Mouse (Mus musculus) midbrain, embryonic 13.5 days (tissue): ENCODE measurements around the gene Ptpre. TPM values are rescaled to one million over a fixed set of nuclear protein-coding genes. Genes with fewer than 3 reads are reported as not detected.
"Not testable (repeated sequence)": the region's sequence is repeated elsewhere in the genome, so short reads cannot be mapped to it uniquely, and the experiment has no call there.

Source experiments
- ATAC-seq: fragments of 200-750 bp; cut with Nextera tagmentation; 2 replicates; pipeline ENCODE4 v1.8.0; 2017; ENCODE audit warnings: mild to moderate bottlenecking, moderate TSS enrichment, moderate library complexity
- H3K27ac ChIP-seq: fragments of 300-500 bp; sonication (generic); 2 replicates; pipeline ENCODE4 v1.5.1; 2015; ENCODE audit warnings: inconsistent platforms, mild to moderate bottlenecking, moderate library complexity
- H3K27me3 ChIP-seq: fragments of 300-500 bp; sonication (generic); 2 replicates; pipeline ENCODE4 v1.6.1; 2015; ENCODE audit warnings: mild to moderate bottlenecking, inconsistent platforms
- H3K36me3 ChIP-seq: fragments of 300-500 bp; sonication (generic); 2 replicates; pipeline ENCODE4 v1.6.1; 2015; ENCODE audit warnings: mild to moderate bottlenecking, inconsistent platforms
- H3K4me1 ChIP-seq: fragments of 300-500 bp; sonication (generic); replicated peaks from 2 replicates; pipeline ENCODE4 v1.6.1; 2015; ENCODE audit warnings: inconsistent platforms
- H3K4me2 ChIP-seq: fragments of 300-500 bp; sonication (generic); replicated peaks from 2 replicates; pipeline ENCODE4 v1.6.1; 2015; ENCODE audit warnings: moderate library complexity, mild to moderate bottlenecking, inconsistent platforms
- H3K4me3 ChIP-seq: fragments of 300-500 bp; sonication (generic); replicated peaks from 2 replicates; pipeline ENCODE4 v1.5.1; 2015; ENCODE audit warnings: mild to moderate bottlenecking, inconsistent platforms
- H3K9ac ChIP-seq: fragments of 300-500 bp; sonication (generic); replicated peaks from 2 replicates; pipeline ENCODE4 v1.6.1; 2015; ENCODE audit warnings: mild to moderate bottlenecking, inconsistent platforms
- H3K9me3 ChIP-seq: fragments of 300-500 bp; sonication (generic); 2 replicates; pipeline ENCODE4 v1.6.1; 2016; ENCODE audit warnings: mild to moderate bottlenecking, inconsistent platforms
- WGBS: fragments of 180-500 bp; shearing (Covaris S2); methylation state at CpG from one replicate; pipeline ENCODE4 v1.1.7; 2015; 5-methylcytosine and 5-hydroxymethylcytosine counted together
- polyA plus RNA-seq: library from polyadenylated mRNA; unstranded; fragments of >200 nt; fragmentation: Nextera tagmentation; extraction: Ambion mirVana; gene quantifications from 2 replicates; pipeline ENCODE4 v1.2.1, GENCODE M21; 2015

The Ptpre gene
- polyA plus RNA-seq, 1 experiment from 2014 or later, result 3.7 TPM

DNA sequence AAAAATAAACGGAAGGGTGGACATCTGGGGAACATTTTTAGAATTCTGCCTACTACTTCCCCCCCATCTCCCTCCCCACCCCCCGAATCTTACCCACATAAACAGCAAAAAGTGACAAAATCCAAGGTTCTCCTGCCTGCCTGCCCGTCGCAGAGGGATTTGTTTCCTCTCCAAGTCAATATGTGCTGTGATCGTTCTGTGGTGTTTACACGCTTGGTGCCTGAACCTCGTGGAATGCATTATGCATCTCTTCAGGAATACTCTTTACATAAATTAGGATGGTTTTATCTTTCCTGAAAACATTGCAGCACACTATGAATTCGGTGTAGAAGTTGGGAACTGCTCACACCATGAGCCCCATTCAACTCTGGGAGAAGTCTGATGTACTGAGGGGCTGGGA is 26.7 kb downstream of the Ptpre start:
- WGBS, result 65% methylated on average over 8 of the region's 8 CpGs

DNA sequence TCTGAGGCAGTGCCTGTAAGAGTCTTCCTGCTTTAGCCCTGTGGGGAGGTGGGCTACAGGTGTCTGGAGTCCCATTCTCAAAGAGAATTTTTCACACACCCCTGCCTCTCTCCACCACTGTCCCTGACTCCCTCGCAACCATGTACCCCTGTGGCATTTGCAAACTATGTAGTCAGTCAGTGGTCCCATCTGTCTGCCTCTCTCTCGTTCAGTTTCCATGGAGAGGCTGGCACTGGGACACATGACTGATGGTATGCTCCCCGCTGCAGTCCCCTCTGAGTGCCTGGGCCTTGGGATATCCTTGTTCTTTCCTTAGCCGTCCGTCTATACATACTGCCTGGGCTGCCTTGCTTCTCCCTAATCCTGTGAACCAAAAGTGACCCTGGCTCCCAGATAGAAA is 28.7 kb downstream of the Ptpre start:
- Histone ChIP-seq H3K9me3 (no peaks in the 10 kb centered on the region; the same call in 1 of the 2 replicates), H3K9ac (no peak overlapping the region), H3K4me3 (no peak overlapping the region), H3K27me3 (no peaks in the 10 kb centered on the region), H3K27ac (no peak overlapping the region), H3K36me3 (0 out of 2 replicates have a peak, but pooled peaks cover 2% of the 10 kb centered on the region), H3K4me1 (no peaks in the 10 kb centered on the region; the same call in 1 of the 2 replicates), H3K4me2 (no peak overlapping the region)
- WGBS, result 78% methylated on average over 5 of the region's 5 CpGs
- ATAC-seq, result no peak

More for the DNA sequence above, 26.7 kb downstream of the Ptpre start:
- Histone ChIP-seq H3K9ac (no peak overlapping the region), H3K9me3 (no peaks in the 10 kb centered on the region), H3K4me3 (no peak overlapping the region), H3K36me3 (no peaks in the 10 kb centered on the region), H3K27me3 (no peaks in the 10 kb centered on the region), H3K4me1 (no peaks in the 10 kb centered on the region; the same call in 1 of the 2 replicates), H3K4me2 (no peak overlapping the region), H3K27ac (no peak overlapping the region)
- ATAC-seq, result no peak

GRCm38 (mm10) chr7:135567582-135567981 is 30.3 kb downstream of the Ptpre start:
- Histone ChIP-seq H3K9me3 (no peaks in the 10 kb centered on the region; the same call in 1 of the 2 replicates), H3K27ac (no peak overlapping the region), H3K4me1 (peaks cover 6% of the 10 kb centered on the region), H3K4me2 (no peak overlapping the region), H3K27me3 (no peaks in the 10 kb centered on the region), H3K9ac (no peak overlapping the region), H3K4me3 (no peak overlapping the region), H3K36me3 (0 out of 2 replicates have a peak, but pooled peaks cover 2% of the 10 kb centered on the region)
- WGBS, result 84% methylated on average over 1 of the region's 1 CpGs
- ATAC-seq, result no peak

DNA sequence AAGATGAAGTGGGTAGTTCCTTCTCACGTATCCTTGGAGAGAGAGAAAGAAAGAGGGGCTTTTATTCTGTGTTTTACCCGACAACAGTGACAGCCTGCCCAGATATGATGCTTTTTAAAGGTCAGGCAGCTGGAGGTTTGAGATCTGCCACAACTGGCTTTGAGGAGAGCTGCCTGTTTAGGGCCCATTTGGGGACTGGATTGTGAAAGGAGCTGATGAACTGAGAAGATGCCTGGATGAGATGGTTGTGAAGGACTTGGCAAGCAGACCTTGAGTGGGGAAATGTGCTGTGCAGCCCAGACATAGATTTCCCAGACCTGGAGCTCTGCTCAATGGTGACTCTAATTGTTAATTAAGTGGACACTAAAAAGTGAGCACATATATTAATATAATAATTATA is 31.3 kb downstream of the Ptpre start:
- Histone ChIP-seq H3K9ac (no peak overlapping the region), H3K9me3 (no peaks in the 10 kb centered on the region; the same call in 1 of the 2 replicates), H3K27ac (no peak overlapping the region), H3K36me3 (0 out of 2 replicates have a peak, but pooled peaks cover 2% of the 10 kb centered on the region), H3K4me3 (no peak overlapping the region), H3K4me1 (peaks cover 6% of the 10 kb centered on the region), H3K27me3 (no peaks in the 10 kb centered on the region), H3K4me2 (no peak overlapping the region)
- 68% methylated on average over 2 of the region's 2 CpGs for WGBS
- ATAC-seq, result no peak

- no peak for ATAC-seq
- H3K4me3 ChIP-seq, result no peak overlapping the region
- 0 out of 2 replicates have a peak, but pooled peaks cover 2% of the 10 kb centered on the region for H3K36me3 ChIP-seq
- H3K9me3 ChIP-seq, result no peaks in the 10 kb centered on the region; the same call in 1 of the 2 replicates
- H3K4me2 ChIP-seq, result no peak overlapping the region
- no peak overlapping the region for H3K27ac ChIP-seq
- no peaks in the 10 kb centered on the region for H3K27me3 ChIP-seq
- H3K4me1 ChIP-seq, result peaks cover 6% of the 10 kb centered on the region
- no peak overlapping the region for H3K9ac ChIP-seq
These were observed 34.1 kb downstream of the Ptpre start for GRCm38 (mm10) chr7:135571392-135571791.

DNA sequence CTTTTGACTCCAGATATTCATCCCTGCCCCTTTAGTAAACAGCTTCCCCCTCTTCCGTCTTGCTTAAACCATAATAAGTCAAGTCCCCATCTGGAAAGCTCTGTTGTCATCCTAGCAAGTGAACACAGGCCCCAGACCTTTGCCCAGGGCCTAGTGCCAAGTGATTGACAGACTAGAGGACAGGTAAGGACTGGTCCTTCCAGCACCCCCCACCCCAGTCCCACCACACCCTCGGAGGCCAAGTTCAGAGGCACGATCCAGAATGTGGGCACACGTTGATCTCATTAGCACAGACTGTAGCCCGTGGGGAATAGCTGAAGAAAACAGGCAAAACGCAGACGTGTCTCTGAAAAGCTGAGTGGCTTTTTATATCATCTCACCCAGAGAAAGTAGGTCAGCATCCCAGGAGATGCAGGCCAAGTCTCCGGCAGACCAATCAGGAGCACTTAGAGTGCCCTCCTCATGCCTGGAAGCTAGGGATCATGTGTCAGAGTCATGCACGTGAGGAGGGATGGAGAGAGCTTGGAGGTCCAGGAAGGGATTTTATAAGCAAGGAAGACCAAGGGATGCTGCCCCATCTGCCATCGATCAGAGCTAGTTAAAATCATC is 34.8 kb downstream of the Ptpre start:
- Histone ChIP-seq H3K4me3 (no peak overlapping the region), H3K9me3 (no peaks in the 10 kb centered on the region; the same call in 1 of the 2 replicates), H3K27ac (0 out of 2 replicates have a peak overlapping the region, but pooled peaks have one; percentile 45), H3K27me3 (no peaks in the 10 kb centered on the region), H3K36me3 (0 out of 2 replicates have a peak, but pooled peaks cover 2% of the 10 kb centered on the region), H3K4me2 (no peak overlapping the region), H3K4me1 (peaks cover 6% of the 10 kb centered on the region), H3K9ac (no peak overlapping the region)
- 66% methylated on average over 10 of the region's 10 CpGs for WGBS
- ATAC-seq, result no peak

GRCm38 (mm10) chr7:135575319-135576069 is 38.2 kb downstream of the Ptpre start:
- not testable (repeated sequence) for H3K4me1 ChIP-seq, H3K27me3 ChIP-seq, H3K4me2 ChIP-seq, H3K36me3 ChIP-seq, H3K9ac ChIP-seq, H3K9me3 ChIP-seq, H3K27ac ChIP-seq, H3K4me3 ChIP-seq, ATAC-seq
- WGBS, result 86% methylated on average over 7 of the region's 7 CpGs

DNA sequence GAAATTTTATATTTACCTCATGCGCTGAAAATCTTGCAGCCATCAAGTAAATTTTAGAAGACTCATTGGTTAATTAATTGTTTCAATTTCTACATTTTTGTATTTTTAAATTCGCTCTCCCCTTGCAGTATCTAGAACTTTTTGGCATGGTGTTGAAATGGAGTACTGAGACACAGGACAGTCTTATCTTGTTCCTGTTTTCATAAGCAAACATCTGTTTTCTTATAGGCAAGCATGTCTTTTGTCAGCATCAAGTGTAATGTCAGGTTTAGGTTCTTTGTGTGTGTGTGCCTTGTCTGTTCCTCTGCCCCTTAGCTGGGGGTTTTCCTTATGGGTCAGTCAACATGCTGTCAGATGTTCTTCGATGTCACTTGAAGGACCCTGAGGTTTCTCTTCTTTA is 39.0 kb downstream of the Ptpre start:
- 96% methylated on average over 3 of the region's 3 CpGs for whole genome bisulfite sequencing
- H3K9me3 ChIP-seq, result no peaks in the 10 kb centered on the region
- no peak overlapping the region for H3K4me3 ChIP-seq
- no peak overlapping the region for H3K4me2 ChIP-seq
- no peak overlapping the region for H3K9ac ChIP-seq
- no peaks in the 10 kb centered on the region for H3K27me3 ChIP-seq
- no peaks in the 10 kb centered on the region for H3K36me3 ChIP-seq
- H3K4me1 ChIP-seq, result peaks cover 6% of the 10 kb centered on the region
- ATAC-seq, result no peak
- H3K27ac ChIP-seq, result no peak overlapping the region

- 85% methylated on average over 16 of the region's 16 CpGs for WGBS
These were observed 41.5 kb downstream of the Ptpre start for GRCm38 (mm10) chr7:135578715-135579325.

GRCm38 (mm10) chr7:135580306-135581091 is 43.2 kb downstream of the Ptpre start:
- ATAC-seq, result no peak
- H3K27ac ChIP-seq, result no peak overlapping the region
- H3K4me1 ChIP-seq, result 0 out of 2 replicates have a peak, but pooled peaks cover 6% of the 10 kb centered on the region
- no peak overlapping the region for H3K4me3 ChIP-seq
- H3K4me2 ChIP-seq, result no peak overlapping the region
- no peaks in the 10 kb centered on the region for H3K27me3 ChIP-seq
- WGBS, result 89% methylated on average over 7 of the region's 7 CpGs
- H3K9ac ChIP-seq, result no peak overlapping the region
- no peaks in the 10 kb centered on the region for H3K9me3 ChIP-seq
- H3K36me3 ChIP-seq, result no peaks in the 10 kb centered on the region

More at GRCm38 (mm10) chr7:135578715-135579325, 41.5 kb downstream of the Ptpre start:
- Histone ChIP-seq H3K9me3 (no peaks in the 10 kb centered on the region), H3K9ac (no peak overlapping the region), H3K27ac (no peak overlapping the region), H3K4me3 (no peak overlapping the region), H3K36me3 (no peaks in the 10 kb centered on the region), H3K4me1 (0 out of 2 replicates have a peak, but pooled peaks cover 4% of the 10 kb centered on the region), H3K4me2 (no peak overlapping the region), H3K27me3 (no peaks in the 10 kb centered on the region)
- ATAC-seq, result no peak

DNA sequence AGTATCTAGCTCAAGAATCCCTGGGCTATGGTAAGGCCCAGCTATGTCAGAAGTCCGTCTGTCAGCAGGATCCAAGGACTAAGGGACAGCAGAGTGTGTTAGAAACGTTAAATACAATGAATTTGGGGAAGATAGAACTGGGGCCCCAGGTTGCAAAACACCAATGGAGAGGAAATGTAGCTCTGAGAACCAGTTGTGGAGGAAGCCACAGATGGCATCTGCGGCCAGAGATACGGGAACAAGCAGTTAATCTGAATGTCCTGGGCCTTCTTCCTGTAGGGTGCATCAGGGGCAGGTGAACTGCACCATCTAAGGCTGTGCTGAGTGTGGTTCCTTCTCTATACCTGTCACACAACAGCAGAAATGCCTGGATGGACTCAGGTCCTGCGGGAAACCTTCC is 43.8 kb downstream of the Ptpre start:
- Histone ChIP-seq H3K9me3 (no peaks in the 10 kb centered on the region), H3K9ac (no peak overlapping the region), H3K36me3 (no peaks in the 10 kb centered on the region), H3K27me3 (no peaks in the 10 kb centered on the region), H3K4me3 (no peak overlapping the region), H3K4me1 (0 out of 2 replicates have a peak, but pooled peaks cover 6% of the 10 kb centered on the region), H3K27ac (no peak overlapping the region), H3K4me2 (no peak overlapping the region)
- no peak for ATAC-seq
- 80% methylated on average over 5 of the region's 5 CpGs for WGBS
